Mouse (Mus musculus): ENCODE measurements around the gene Gas1. TPM values are rescaled to one million over a fixed set of nuclear protein-coding genes. Genes with fewer than 3 reads are reported as not detected.

The Gas1 gene
- polyA plus RNA-seq, 2 experiments from 2014 or later: not detected

- no peak for ATAC-seq
These were observed 4.7 kb downstream of the Gas1 start for GRCm38 (mm10) chr13:60172366-60173017.

- ATAC-seq: no peak
These were observed 5.4 kb downstream of the Gas1 start for GRCm38 (mm10) chr13:60171781-60172180.

- ATAC-seq: no peak
These were observed 6.1 kb downstream of the Gas1 start for GRCm38 (mm10) chr13:60170898-60171715.

- ATAC-seq: no peak
These were observed 8.1 kb downstream of the Gas1 start for GRCm38 (mm10) chr13:60169026-60169425.

- ATAC-seq: no peak
These were observed 20.7 kb downstream of the Gas1 start for GRCm38 (mm10) chr13:60156294-60157126.

GRCm38 (mm10) chr13:60154170-60154569 is 23.0 kb downstream of the Gas1 start:
- ATAC-seq: no peak

- ATAC-seq: no peak
These were observed 28.9 kb downstream of the Gas1 start for GRCm38 (mm10) chr13:60148235-60148634.

- ATAC-seq: no peak
These were observed 29.3 kb downstream of the Gas1 start for GRCm38 (mm10) chr13:60147857-60148181.

GRCm38 (mm10) chr13:60146994-60147856 is 29.9 kb downstream of the Gas1 start:
- no peak for ATAC-seq

- ATAC-seq: no peak
These were observed 30.9 kb downstream of the Gas1 start for GRCm38 (mm10) chr13:60146231-60146630.

- no peak for ATAC-seq
These were observed 40.2 kb downstream of the Gas1 start for GRCm38 (mm10) chr13:60136962-60137361.

- ATAC-seq: no peak
These were observed 42.7 kb downstream of the Gas1 start for GRCm38 (mm10) chr13:60134439-60134799.

GRCm38 (mm10) chr13:60133716-60134438 is 43.3 kb downstream of the Gas1 start:
- ATAC-seq: no peak

- ATAC-seq: no peak
These were observed 45.4 kb downstream of the Gas1 start for GRCm38 (mm10) chr13:60131771-60132170.

- no peak for ATAC-seq
These were observed 47.6 kb downstream of the Gas1 start for GRCm38 (mm10) chr13:60129541-60129940.

GRCm38 (mm10) chr13:60126338-60126737 is 50.8 kb downstream of the Gas1 start:
- no peak for ATAC-seq

- no peak for ATAC-seq
These were observed 51.5 kb downstream of the Gas1 start for GRCm38 (mm10) chr13:60125501-60126305.

- ATAC-seq: no peak
These were observed 52.1 kb downstream of the Gas1 start for GRCm38 (mm10) chr13:60125020-60125419.

GRCm38 (mm10) chr13:60124456-60124855 is 52.7 kb downstream of the Gas1 start:
- no peak for ATAC-seq

Data from CD4-positive, CD25-positive, alpha-beta regulatory T cell, adult 4 months (primary cell).